In the genomic region with DNA sequence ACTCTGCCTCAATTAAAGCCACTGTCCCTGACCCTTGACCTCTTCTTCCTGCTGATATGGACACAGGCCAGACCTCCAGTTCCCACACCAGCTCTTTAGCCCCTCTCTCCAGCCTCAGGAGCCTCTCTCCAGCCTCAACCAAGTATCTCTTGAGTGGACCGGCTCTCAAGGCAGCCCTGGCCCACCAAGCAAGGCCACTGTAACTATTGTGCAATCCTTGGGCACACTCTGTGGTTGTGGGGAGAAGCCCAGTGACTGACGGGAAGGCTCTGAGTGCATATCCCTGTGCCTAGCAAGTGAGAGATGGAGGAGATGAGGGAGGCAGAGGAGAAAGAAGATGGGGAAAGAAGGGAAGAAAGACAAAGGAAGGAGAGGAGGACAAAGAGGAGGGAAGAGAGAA, we compare ENCODE assay signal across 14 mouse cellular contexts. TPM values are rescaled to one million over a fixed set of nuclear protein-coding genes. Genes with fewer than 3 reads are reported as not detected.
DNase-seq lines count a peak whose midpoint lies in the region; ATAC-seq and TF ChIP-seq lines count a peak whose summit lies in the region.
"Had no signal": no experiment of that assay in that cellular context is flagged by ENCODE, and none has a peak within 500 bp of the region (broad histone marks: within the 10 kb centered on the region; RNA-seq: fewer than 3 reads in every experiment).

No protein-coding gene starts in this region.

- TF ChIP-seq EP300 in liver, postnatal 0 days (IDR thresholded peaks at IDR 0.05; ENCODE audit: low read depth), result no peak

- H3K27ac ChIP-seq in spleen, adult 2 months (ENCODE audit: insufficient read depth, low read length), result peak overlapping the region; percentile 97
- peak overlapping the region; percentile 84 for H3K27ac ChIP-seq in liver, postnatal 0 days (ENCODE audit: low read depth)
- H3K27ac ChIP-seq in small intestine, adult 2 months (ENCODE audit: insufficient read depth, low read depth, low read length), result 0 out of 2 replicates have a peak overlapping the region, but pooled peaks have one; percentile 67
- no peak overlapping the region for H3K27ac ChIP-seq in forebrain, embryonic 12.5 days
- H3K27ac ChIP-seq: forebrain, embryonic 13.5 days; limb, embryonic 15.5 days had no signal

- H3K4me1 ChIP-seq in spleen, adult 2 months (ENCODE audit: control insufficient read depth, insufficient read depth, insufficient read length), result peaks cover 10% of the 10 kb centered on the region; the same call in 1 of the 2 replicates
- peaks cover 19% of the 10 kb centered on the region for H3K4me1 ChIP-seq in liver, postnatal 0 days (ENCODE audit: insufficient read depth)
- H3K4me1 ChIP-seq in small intestine, adult 2 months (ENCODE audit: control insufficient read depth, insufficient read depth, insufficient read length, low read length), result no peaks in the 10 kb centered on the region
- no peaks in the 10 kb centered on the region for H3K4me1 ChIP-seq in forebrain, embryonic 12.5 days
- H3K4me1 ChIP-seq: forebrain, embryonic 13.5 days had no signal

- ATAC-seq in liver, postnatal 0 days, result no peak
- no peak for ATAC-seq in forebrain, embryonic 12.5 days (ENCODE audit: low FRiP score)
- ATAC-seq: activated CD4-positive, CD25-positive, alpha-beta regulatory T cell, adult 4 months; forebrain, embryonic 13.5 days had no signal

- peak overlapping the region; percentile 65 for H3K4me2 ChIP-seq in liver, postnatal 0 days (ENCODE audit: low read depth, low read length)
- no peak overlapping the region for H3K4me2 ChIP-seq in forebrain, embryonic 12.5 days
- H3K4me2 ChIP-seq: forebrain, embryonic 13.5 days; limb, embryonic 15.5 days had no signal

- H3K4me3 ChIP-seq in spleen, adult 2 months (ENCODE audit: extremely low read depth, insufficient read depth, insufficient read length), result peak overlapping the region; percentile 71
- peak overlapping the region; percentile 54 for H3K4me3 ChIP-seq in liver, postnatal 0 days (ENCODE audit: low read depth, low read length)
- H3K4me3 ChIP-seq in small intestine, adult 2 months (ENCODE audit: low read depth, low read length), result peak overlapping the region; percentile 65
- no peak overlapping the region for H3K4me3 ChIP-seq in forebrain, embryonic 12.5 days (replicated peaks)
- H3K4me3 ChIP-seq: forebrain, embryonic 13.5 days; limb, embryonic 15.5 days had no signal

- no peak for TF ChIP-seq CTCF in spleen, adult 2 months (IDR thresholded peaks at IDR 0.05; ENCODE audit: extremely low read depth, insufficient read depth, insufficient read length, insufficient replicate concordance)
- no peak for TF ChIP-seq CTCF in liver, postnatal 0 days (IDR thresholded peaks at IDR 0.05; ENCODE audit: low read depth)
- no peak for TF ChIP-seq CTCF in small intestine, adult 2 months (IDR thresholded peaks at IDR 0.05; ENCODE audit: extremely low read depth, insufficient read length, insufficient replicate concordance, low read depth, low read length)

- H3K27me3 ChIP-seq in spleen, adult 2 months (ENCODE audit: control insufficient read depth, insufficient read depth, low read length), result no peaks in the 10 kb centered on the region
- H3K27me3 ChIP-seq in liver, postnatal 0 days (ENCODE audit: insufficient read depth, low read length), result no peaks in the 10 kb centered on the region
- H3K27me3 ChIP-seq in small intestine, adult 2 months (ENCODE audit: control insufficient read depth, insufficient read depth, low read length), result no peaks in the 10 kb centered on the region
- no peaks in the 10 kb centered on the region for H3K27me3 ChIP-seq in forebrain, embryonic 12.5 days
- H3K27me3 ChIP-seq: forebrain, embryonic 13.5 days had no signal

- peak overlapping the region; percentile 77 for H3K9ac ChIP-seq in liver, postnatal 0 days (replicated peaks)
- H3K9ac ChIP-seq in forebrain, embryonic 12.5 days, result no peak overlapping the region
- H3K9ac ChIP-seq: forebrain, embryonic 13.5 days; limb, embryonic 15.5 days had no signal

- no peaks in the 10 kb centered on the region for H3K9me3 ChIP-seq in liver, postnatal 0 days (ENCODE audit: low read length)
- H3K9me3 ChIP-seq in forebrain, embryonic 12.5 days, result no peaks in the 10 kb centered on the region
- H3K9me3 ChIP-seq: forebrain, embryonic 13.5 days; limb, embryonic 15.5 days had no signal

- peaks cover 14% of the 10 kb centered on the region for H3K36me3 ChIP-seq in spleen, adult 2 months (ENCODE audit: control insufficient read depth, insufficient read depth, low read length)
- 0 out of 2 replicates have a peak, but pooled peaks cover 4% of the 10 kb centered on the region for H3K36me3 ChIP-seq in liver, postnatal 0 days (replicated peaks; ENCODE audit: insufficient read depth, low read length)
- H3K36me3 ChIP-seq in small intestine, adult 2 months (ENCODE audit: control insufficient read depth, insufficient read depth, low read length), result no peaks in the 10 kb centered on the region
- H3K36me3 ChIP-seq in forebrain, embryonic 12.5 days (replicated peaks), result no peaks in the 10 kb centered on the region
- H3K36me3 ChIP-seq: limb, embryonic 15.5 days had no signal

- DNase-seq in adrenal gland, adult 2 months, result peak; percentile 73
- DNase-seq in adrenal gland, adult 18-20 months (ENCODE audit: low spot score in 2 of 2), result no peak
- no peak for DNase-seq in spleen, adult 2 months (ENCODE audit: low read depth in 1 of 2, low spot score in 2 of 2)
- DNase-seq in spleen, adult 18-20 months, result no peak
- DNase-seq in liver, postnatal 0 days, result no peak
- DNase-seq in spleen, postnatal 4 days (ENCODE audit: low spot score in 2 of 2), result no peak
- DNase-seq: cerebellum, adult 2 months; kidney, postnatal 36 days had no signal

- TF ChIP-seq POLR2A in spleen, adult 2 months (IDR thresholded peaks at IDR 0.05; ENCODE audit: low read depth, low read length), result no peak
- TF ChIP-seq POLR2A in small intestine, adult 2 months (IDR thresholded peaks at IDR 0.05; ENCODE audit: low read depth, low read length), result no peak

- WGBS in spleen, adult 2 months, result 40% methylated on average over 2 of the region's 2 CpGs
- 38% methylated on average over 2 of the region's 2 CpGs for WGBS in liver, postnatal 0 days (ENCODE audit: insufficient replicate concordance)
- WGBS in small intestine, adult 2 months, result 71% methylated on average over 2 of the region's 2 CpGs
- 90% methylated on average over 2 of the region's 2 CpGs for WGBS in forebrain, embryonic 12.5 days

RNA-seq across cellular contexts. Expression of gene Spi1, which starts 16.0 kb away (rescaled TPM):
- total RNA-seq in adrenal gland, adult 2 months (2021), result 1 to 10 TPM; 5.0 to 7.1 TPM
- polyA plus RNA-seq in adrenal gland, adult 2 months (2012; rRNA removed), result 17.6 and 21.9 TPM in 2 replicates
- total RNA-seq in adrenal gland, adult 18-20 months (2021), result 1 to 10 TPM; 5.3 to 9.9 TPM
- polyA plus RNA-seq in spleen, adult 2 months (2012; rRNA removed), result 199 and 220 TPM in 2 replicates
- polyA plus RNA-seq in liver, postnatal 0 days (2015; fragmentation: Nextera tagmentation; extraction: Ambion mirVana), result 31.7 and 35.5 TPM in 2 replicates
- 20.3 and 28.8 TPM in 2 replicates for polyA plus RNA-seq in small intestine, adult 2 months (2012; rRNA removed)
- 1.7 and 2.7 TPM in 2 replicates for polyA plus RNA-seq in forebrain, embryonic 12.5 days (2016; fragmentation: Nextera tagmentation; extraction: Ambion mirVana)
- polyA plus RNA-seq: activated CD4-positive, CD25-positive, alpha-beta regulatory T cell, adult 4 months had no signal

RNA-seq across cellular contexts. Expression of gene Mybpc3, which starts 19.8 kb away (rescaled TPM):
- total RNA-seq in adrenal gland, adult 2 months (2021), result under 1 TPM; 0.07 to 0.09 TPM
- polyA plus RNA-seq in adrenal gland, adult 2 months (2012; rRNA removed), result not detected in 2 replicates
- under 1 TPM; 0.07 to 0.19 TPM for total RNA-seq in adrenal gland, adult 18-20 months (2021)
- 0.31 and 0.50 TPM in 2 replicates for polyA plus RNA-seq in spleen, adult 2 months (2012; rRNA removed)
- polyA plus RNA-seq in liver, postnatal 0 days (2015; fragmentation: Nextera tagmentation; extraction: Ambion mirVana), result 0.04 TPM in 2 replicates
- polyA plus RNA-seq in small intestine, adult 2 months (2012; rRNA removed), result 0.04 and 0.05 TPM in 2 replicates
- 0.14 and 0.19 TPM in 2 replicates for polyA plus RNA-seq in forebrain, embryonic 12.5 days (2016; fragmentation: Nextera tagmentation; extraction: Ambion mirVana)
- polyA plus RNA-seq: activated CD4-positive, CD25-positive, alpha-beta regulatory T cell, adult 4 months; forebrain, embryonic 13.5 days; intestine, embryonic 14.5 days had no signal

RNA-seq across cellular contexts. Expression of gene Slc39a13, which starts 27.9 kb away (rescaled TPM):
- 10 to 100 TPM; 27.7 to 36.7 TPM for total RNA-seq in adrenal gland, adult 2 months (2021)
- polyA plus RNA-seq in adrenal gland, adult 2 months (2012; rRNA removed), result 60.4 and 66.7 TPM in 2 replicates
- total RNA-seq in adrenal gland, adult 18-20 months (2021), result 10 to 100 TPM; 25.1 to 30.4 TPM
- 31.3 and 35.6 TPM in 2 replicates for polyA plus RNA-seq in spleen, adult 2 months (2012; rRNA removed)
- 7.2 TPM in 2 replicates for polyA plus RNA-seq in liver, postnatal 0 days (2015; fragmentation: Nextera tagmentation; extraction: Ambion mirVana)
- polyA plus RNA-seq in small intestine, adult 2 months (2012; rRNA removed), result 16.9 and 17.8 TPM in 2 replicates
- 22.6 and 24.3 TPM in 2 replicates for polyA plus RNA-seq in forebrain, embryonic 12.5 days (2016; fragmentation: Nextera tagmentation; extraction: Ambion mirVana)

RNA-seq across cellular contexts. Expression of gene Psmc3, which starts 44.3 kb away (rescaled TPM):
- 100 to 1,000 TPM; 235 to 255 TPM for total RNA-seq in adrenal gland, adult 2 months (2021)
- 28.1 and 31.9 TPM in 2 replicates for polyA plus RNA-seq in adrenal gland, adult 2 months (2012; rRNA removed)
- total RNA-seq in adrenal gland, adult 18-20 months (2021), result 100 to 1,000 TPM; 197 to 212 TPM
- polyA plus RNA-seq in spleen, adult 2 months (2012; rRNA removed), result 37.0 and 43.3 TPM in 2 replicates
- 109 and 112 TPM in 2 replicates for polyA plus RNA-seq in liver, postnatal 0 days (2015; fragmentation: Nextera tagmentation; extraction: Ambion mirVana)
- polyA plus RNA-seq in small intestine, adult 2 months (2012; rRNA removed), result 41.9 and 79.4 TPM in 2 replicates
- 294 and 301 TPM in 2 replicates for polyA plus RNA-seq in forebrain, embryonic 12.5 days (2016; fragmentation: Nextera tagmentation; extraction: Ambion mirVana)
